Mouse (Mus musculus): ENCODE results near the gene Nkg7. TPM values are rescaled to one million over a fixed set of nuclear protein-coding genes. Genes with fewer than 3 reads are reported as not detected.
"Not testable (repeated sequence)": the region's sequence is repeated elsewhere in the genome, so short reads cannot be mapped to it uniquely, and the experiment has no call there.

Gene Nkg7
- polyA plus RNA-seq, 1 experiment, result 97.1 TPM

- 67% methylated on average over 3 of the region's 3 CpGs for WGBS
- Histone ChIP-seq H3K27me3 (ENCODE audit: control insufficient read depth, insufficient read depth, low read length) (no peaks in the 10 kb centered on the region), H3K4me3 (ENCODE audit: extremely low read depth, insufficient read depth, insufficient read length) (peak overlapping the region; percentile 92), H3K36me3 (ENCODE audit: control insufficient read depth, insufficient read depth, low read length) (peaks cover 12% of the 10 kb centered on the region), H3K4me1 (ENCODE audit: control insufficient read depth, insufficient read depth, insufficient read length) (peaks cover 4% of the 10 kb centered on the region; the same call in 1 of the 2 replicates), H3K27ac (ENCODE audit: insufficient read depth, low read length) (peak overlapping the region; percentile 87)
- no peak for DNase-seq (ENCODE audit: low read depth in 1 of 2, low spot score in 2 of 2)
- no peak for TF ChIP-seq POLR2A (IDR thresholded peaks at IDR 0.05; ENCODE audit: low read depth, low read length)
- TF ChIP-seq CTCF (IDR thresholded peaks at IDR 0.05; ENCODE audit: extremely low read depth, insufficient read depth, insufficient read length, insufficient replicate concordance), result no peak
Observed at GRCm38 (mm10) chr7:43409084-43409483, 27.8 kb upstream of the Nkg7 start.

GRCm38 (mm10) chr7:43411724-43412123, 25.1 kb upstream of the Nkg7 start:
- not testable (repeated sequence) for DNase-seq (ENCODE audit: low read depth in 1 of 2, low spot score in 2 of 2); H3K27me3 ChIP-seq (ENCODE audit: control insufficient read depth, insufficient read depth, low read length); H3K4me3 ChIP-seq (ENCODE audit: extremely low read depth, insufficient read depth, insufficient read length); H3K4me1 ChIP-seq (ENCODE audit: control insufficient read depth, insufficient read depth, insufficient read length); H3K27ac ChIP-seq (ENCODE audit: insufficient read depth, low read length)
- peaks cover 18% of the 10 kb centered on the region for H3K36me3 ChIP-seq (ENCODE audit: control insufficient read depth, insufficient read depth, low read length)
- WGBS, result 95% methylated on average over 4 of the region's 4 CpGs

- H3K36me3 ChIP-seq (ENCODE audit: control insufficient read depth, insufficient read depth, low read length), result peaks cover 16% of the 10 kb centered on the region
- H3K27me3 ChIP-seq (ENCODE audit: control insufficient read depth, insufficient read depth, low read length), result no peaks in the 10 kb centered on the region
- DNase-seq (ENCODE audit: low read depth in 1 of 2, low spot score in 2 of 2), result no peak
- H3K27ac ChIP-seq (ENCODE audit: insufficient read depth, low read length), result no peak overlapping the region
- H3K4me1 ChIP-seq (ENCODE audit: control insufficient read depth, insufficient read depth, insufficient read length), result no peaks in the 10 kb centered on the region
- 91% methylated on average over 10 of the region's 10 CpGs for WGBS
- H3K4me3 ChIP-seq (ENCODE audit: extremely low read depth, insufficient read depth, insufficient read length), result no peak overlapping the region
- TF ChIP-seq CTCF (IDR thresholded peaks at IDR 0.05; ENCODE audit: extremely low read depth, insufficient read depth, insufficient read length, insufficient replicate concordance) (no peak), POLR2A (IDR thresholded peaks at IDR 0.05; ENCODE audit: low read depth, low read length) (no peak)
Observed at GRCm38 (mm10) chr7:43417298-43417697, 19.6 kb upstream of the Nkg7 start.

GRCm38 (mm10) chr7:43422995-43423617, 13.8 kb upstream of the Nkg7 start:
- WGBS, result 25% methylated on average over 11 of the region's 11 CpGs
- H3K4me3 ChIP-seq (ENCODE audit: extremely low read depth, insufficient read depth, insufficient read length), result no peak overlapping the region
- peak; percentile 47 to 81 for DNase-seq (ENCODE audit: low read depth in 1 of 2, low spot score in 2 of 2)
- H3K4me1 ChIP-seq (ENCODE audit: control insufficient read depth, insufficient read depth, insufficient read length), result peaks cover 4% of the 10 kb centered on the region; the same call in 1 of the 2 replicates
- no peaks in the 10 kb centered on the region for H3K27me3 ChIP-seq (ENCODE audit: control insufficient read depth, insufficient read depth, low read length)
- H3K36me3 ChIP-seq (ENCODE audit: control insufficient read depth, insufficient read depth, low read length), result 0 out of 2 replicates have a peak, but pooled peaks cover 1% of the 10 kb centered on the region
- H3K27ac ChIP-seq (ENCODE audit: insufficient read depth, low read length), result no peak overlapping the region
- TF ChIP-seq POLR2A (IDR thresholded peaks at IDR 0.05; ENCODE audit: low read depth, low read length) (no peak), CTCF (IDR thresholded peaks at IDR 0.05; ENCODE audit: extremely low read depth, insufficient read depth, insufficient read length, insufficient replicate concordance) (peak; percentile 96)

DNA sequence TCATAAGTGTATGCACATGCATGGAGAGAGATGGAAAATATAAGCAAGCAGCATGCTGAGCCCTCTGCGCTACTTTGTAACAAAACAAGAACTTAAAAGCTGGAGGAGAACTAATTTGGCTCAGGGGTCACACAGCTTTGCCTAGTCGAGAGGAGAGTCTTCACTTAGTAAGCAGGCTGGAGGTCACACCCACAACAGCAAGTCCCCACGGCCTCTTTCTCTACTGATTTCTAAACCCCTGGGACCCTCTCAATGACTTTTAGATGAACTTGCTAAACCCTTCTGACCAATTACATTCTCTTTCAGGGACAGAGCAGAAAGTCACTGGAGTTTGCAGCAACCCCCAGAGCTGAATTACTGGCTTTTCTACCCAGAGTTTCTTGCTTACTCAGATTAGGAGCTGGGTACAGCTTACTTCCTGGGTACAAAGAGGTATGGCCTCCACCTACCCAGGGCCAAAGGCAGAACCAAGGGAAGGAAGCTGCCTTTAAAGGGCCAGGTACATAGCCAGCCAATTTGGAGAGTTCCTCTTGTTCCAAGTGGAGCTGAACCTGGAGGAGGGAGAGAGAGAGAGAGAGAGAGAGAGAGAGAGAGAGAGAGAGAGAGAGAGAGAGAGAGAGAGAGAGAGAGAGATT, 12.8 kb upstream of the Nkg7 start:
- Histone ChIP-seq H3K4me1 (ENCODE audit: control insufficient read depth, insufficient read depth, insufficient read length) (peaks cover 4% of the 10 kb centered on the region; the same call in 1 of the 2 replicates), H3K27me3 (ENCODE audit: control insufficient read depth, insufficient read depth, low read length) (no peaks in the 10 kb centered on the region), H3K27ac (ENCODE audit: insufficient read depth, low read length) (peak overlapping the region; percentile 15; the same call in 1 of the 2 replicates), H3K4me3 (ENCODE audit: extremely low read depth, insufficient read depth, insufficient read length) (no peak overlapping the region), H3K36me3 (ENCODE audit: control insufficient read depth, insufficient read depth, low read length) (0 out of 2 replicates have a peak, but pooled peaks cover 1% of the 10 kb centered on the region)
- DNase-seq (ENCODE audit: low read depth in 1 of 2, low spot score in 2 of 2), result no peak
- TF ChIP-seq CTCF (IDR thresholded peaks at IDR 0.05; ENCODE audit: extremely low read depth, insufficient read depth, insufficient read length, insufficient replicate concordance) (no peak), POLR2A (IDR thresholded peaks at IDR 0.05; ENCODE audit: low read depth, low read length) (no peak)
- 45% methylated on average over 3 of the region's 3 CpGs for WGBS

DNA sequence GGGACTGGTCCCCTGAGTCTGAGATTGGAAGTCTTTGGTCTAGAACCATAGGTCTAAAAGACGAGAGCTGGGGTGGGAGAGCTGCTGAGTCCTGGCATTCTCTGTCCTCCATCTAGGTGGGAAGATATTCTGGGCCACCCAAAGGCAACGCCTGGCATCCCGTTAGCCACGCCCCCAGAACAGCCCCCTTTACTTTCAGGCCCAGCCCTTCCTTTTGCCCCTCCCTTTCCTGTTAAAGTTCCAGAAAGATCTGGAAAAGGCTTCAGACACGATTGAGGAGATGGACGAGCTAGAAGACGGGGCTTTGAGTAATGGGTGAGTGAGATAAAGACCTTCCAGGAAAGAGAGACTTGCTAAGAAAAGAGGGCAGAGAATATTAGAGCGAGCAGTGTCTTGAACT, 9.5 kb upstream of the Nkg7 start, which contains the start of gene Lim2:
TSS of gene Lim2 (plus strand) at position 265 of the 400 bp plus-strand sequence.
- no peak within 1 kb of the TSS for H3K4me3 ChIP-seq (ENCODE audit: extremely low read depth, insufficient read depth, insufficient read length)
- peaks cover 4% of the 10 kb centered on the region; the same call in 1 of the 2 replicates for H3K4me1 ChIP-seq (ENCODE audit: control insufficient read depth, insufficient read depth, insufficient read length)
- TF ChIP-seq CTCF (IDR thresholded peaks at IDR 0.05; ENCODE audit: extremely low read depth, insufficient read depth, insufficient read length, insufficient replicate concordance) (no peak), POLR2A (IDR thresholded peaks at IDR 0.05; ENCODE audit: low read depth, low read length) (no peak)
- 83% methylated on average over 8 of the region's 8 CpGs for WGBS
- no peaks in the 10 kb centered on the region for H3K27me3 ChIP-seq (ENCODE audit: control insufficient read depth, insufficient read depth, low read length)
- no peaks in the 10 kb centered on the region for H3K36me3 ChIP-seq (ENCODE audit: control insufficient read depth, insufficient read depth, low read length)
- DNase-seq (ENCODE audit: low read depth in 1 of 2, low spot score in 2 of 2), result no peak
- H3K27ac ChIP-seq (ENCODE audit: insufficient read depth, low read length), result no peak within 1 kb of the TSS

GRCm38 (mm10) chr7:43429500-43429899, 7.4 kb upstream of the Nkg7 start:
- WGBS, result 72% methylated on average over 4 of the region's 4 CpGs
- Histone ChIP-seq H3K4me3 (ENCODE audit: extremely low read depth, insufficient read depth, insufficient read length) (no peak overlapping the region), H3K27ac (ENCODE audit: insufficient read depth, low read length) (no peak overlapping the region), H3K27me3 (ENCODE audit: control insufficient read depth, insufficient read depth, low read length) (no peaks in the 10 kb centered on the region), H3K36me3 (ENCODE audit: control insufficient read depth, insufficient read depth, low read length) (no peaks in the 10 kb centered on the region), H3K4me1 (ENCODE audit: control insufficient read depth, insufficient read depth, insufficient read length) (no peaks in the 10 kb centered on the region; the same call in 1 of the 2 replicates)
- TF ChIP-seq CTCF (IDR thresholded peaks at IDR 0.05; ENCODE audit: extremely low read depth, insufficient read depth, insufficient read length, insufficient replicate concordance), result no peak
- TF ChIP-seq POLR2A (IDR thresholded peaks at IDR 0.05; ENCODE audit: low read depth, low read length), result no peak
- no peak for DNase-seq (ENCODE audit: low read depth in 1 of 2, low spot score in 2 of 2)
